Mouse (Mus musculus) cerebellum, adult 2 months (tissue): ENCODE measurements around the gene Cpne8.

Source experiments
- CTCF ChIP-seq: fragments of 200-500 bp; IDR thresholded peaks from 2 replicates; pipeline ENCODE4 v1.5.1; 2011; ENCODE audit warnings: low read depth, mild to moderate bottlenecking, control low read depth, low read length, moderate library complexity, borderline replicate concordance; ENCODE audit not compliant: insufficient read depth
- POLR2A ChIP-seq: fragments of 200-500 bp; IDR thresholded peaks from 2 replicates; pipeline ENCODE4 v1.6.1; 2011; ENCODE audit warnings: low read length, control low read depth, borderline replicate concordance; ENCODE audit not compliant: insufficient read depth

DNA sequence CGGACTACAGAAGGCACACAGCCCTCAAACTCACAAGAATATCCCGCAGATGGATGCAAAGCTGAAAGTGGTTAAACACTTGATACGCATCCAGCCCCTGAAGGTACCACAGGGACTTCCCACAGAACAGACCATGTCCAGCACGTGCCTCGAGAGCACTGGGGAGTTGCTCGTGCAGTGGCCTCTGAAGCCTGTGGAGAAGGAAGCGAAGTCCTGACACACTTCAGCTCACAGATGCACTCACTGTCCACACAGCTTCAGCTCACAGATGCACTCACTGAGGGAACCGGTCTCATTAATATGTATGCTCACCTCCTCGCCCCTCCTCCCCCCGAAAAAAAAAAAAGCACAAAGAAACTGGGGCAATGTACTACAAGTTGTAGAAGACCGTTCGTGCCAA lies 117.6 kb downstream of the Cpne8 start:
- no peak for TF ChIP-seq CTCF
- TF ChIP-seq POLR2A, result no peak
